Mouse (Mus musculus) urinary bladder, adult 18-20 months (tissue): ENCODE measurements around the gene Gm12216.
"Not testable (repeated sequence)": the region's sequence is repeated elsewhere in the genome, so short reads cannot be mapped to it uniquely, and the experiment has no call there.

Experiments used
- DNase-seq, 2 experiments: peaks; one replicate each; pipeline ENCODE4 v3.0.0; 2022; ENCODE audit warnings: low spot score in 2 of 2, mixed read lengths in 2 of 2

The Gm12216 gene

GRCm38 (mm10) chr11:53858761-53859580, at the start of gene Gm12216:
Gm12216 (minus strand) TSS chr11:53859256.
- DNase-seq = peak in 1 of 2 experiments; percentile 45

DNA sequence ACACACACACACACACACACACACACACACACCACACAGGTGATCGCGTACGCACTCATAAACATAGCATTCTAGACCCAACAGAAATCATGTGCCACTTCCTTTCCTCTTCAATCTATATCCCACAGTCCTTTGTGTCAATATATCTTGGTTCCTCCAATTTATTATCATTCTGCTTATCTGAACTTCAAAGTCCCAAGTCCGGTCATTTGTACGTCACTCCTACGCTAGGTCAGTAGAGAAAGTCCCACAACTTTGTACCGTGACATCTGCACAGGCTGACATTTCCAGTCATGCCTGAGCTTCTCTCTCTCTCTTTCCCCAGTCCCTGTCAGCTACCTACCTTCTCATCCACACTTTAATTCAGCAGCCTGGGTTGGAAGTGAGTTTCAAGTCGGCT, 49.6 kb upstream of the Gm12216 start:
- no peak for DNase-seq

GRCm38 (mm10) chr11:53904534-53904925, 45.5 kb upstream of the Gm12216 start:
- no peak for DNase-seq

GRCm38 (mm10) chr11:53903781-53904533, 44.9 kb upstream of the Gm12216 start:
- DNase-seq = peak; percentile 50 to 74

GRCm38 (mm10) chr11:53902741-53903140, 43.7 kb upstream of the Gm12216 start:
- DNase-seq = no peak

GRCm38 (mm10) chr11:53900991-53901390, 41.9 kb upstream of the Gm12216 start:
- DNase-seq = no peak

GRCm38 (mm10) chr11:53899981-53900380, 40.9 kb upstream of the Gm12216 start:
- no peak for DNase-seq

- no peak for DNase-seq
Measured at GRCm38 (mm10) chr11:53899004-53899403, 39.9 kb upstream of the Gm12216 start.

- DNase-seq = no peak
Measured at GRCm38 (mm10) chr11:53896935-53897334, 37.9 kb upstream of the Gm12216 start.

GRCm38 (mm10) chr11:53893451-53893850, 34.4 kb upstream of the Gm12216 start:
- DNase-seq = no peak

DNA sequence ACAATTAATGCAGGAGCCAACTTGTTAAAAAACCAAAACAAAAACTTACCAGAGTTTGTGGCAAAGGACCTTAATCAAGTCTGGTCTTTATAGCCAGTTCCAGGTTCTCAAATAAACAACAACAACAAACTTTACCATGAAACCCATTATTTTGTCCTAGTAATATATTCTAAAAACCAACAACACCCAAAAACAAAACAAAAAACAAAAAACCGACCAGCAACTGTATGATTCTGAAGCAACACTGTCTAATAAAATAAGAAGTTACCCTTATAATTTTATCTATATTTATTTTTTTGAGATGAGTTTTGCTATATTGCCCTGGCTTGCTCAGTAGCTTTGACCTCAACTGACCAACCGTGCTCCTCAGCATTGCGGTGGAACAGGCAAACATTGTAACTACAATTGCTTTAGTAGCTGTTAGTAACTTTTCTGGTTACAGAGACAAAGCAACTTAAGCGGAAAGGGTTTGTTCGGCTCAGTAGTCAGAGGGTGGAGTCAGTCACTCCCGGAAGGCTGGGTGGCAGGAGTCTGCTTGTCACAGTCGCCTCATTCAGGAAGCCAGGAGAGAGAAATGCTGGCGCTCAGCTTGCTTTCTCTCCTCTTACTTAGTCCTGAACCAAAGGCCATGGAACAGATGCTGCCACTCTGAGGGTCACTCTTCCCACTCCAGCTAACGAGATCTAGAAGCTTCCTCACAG, 33.8 kb upstream of the Gm12216 start:
- no peak for DNase-seq

DNA sequence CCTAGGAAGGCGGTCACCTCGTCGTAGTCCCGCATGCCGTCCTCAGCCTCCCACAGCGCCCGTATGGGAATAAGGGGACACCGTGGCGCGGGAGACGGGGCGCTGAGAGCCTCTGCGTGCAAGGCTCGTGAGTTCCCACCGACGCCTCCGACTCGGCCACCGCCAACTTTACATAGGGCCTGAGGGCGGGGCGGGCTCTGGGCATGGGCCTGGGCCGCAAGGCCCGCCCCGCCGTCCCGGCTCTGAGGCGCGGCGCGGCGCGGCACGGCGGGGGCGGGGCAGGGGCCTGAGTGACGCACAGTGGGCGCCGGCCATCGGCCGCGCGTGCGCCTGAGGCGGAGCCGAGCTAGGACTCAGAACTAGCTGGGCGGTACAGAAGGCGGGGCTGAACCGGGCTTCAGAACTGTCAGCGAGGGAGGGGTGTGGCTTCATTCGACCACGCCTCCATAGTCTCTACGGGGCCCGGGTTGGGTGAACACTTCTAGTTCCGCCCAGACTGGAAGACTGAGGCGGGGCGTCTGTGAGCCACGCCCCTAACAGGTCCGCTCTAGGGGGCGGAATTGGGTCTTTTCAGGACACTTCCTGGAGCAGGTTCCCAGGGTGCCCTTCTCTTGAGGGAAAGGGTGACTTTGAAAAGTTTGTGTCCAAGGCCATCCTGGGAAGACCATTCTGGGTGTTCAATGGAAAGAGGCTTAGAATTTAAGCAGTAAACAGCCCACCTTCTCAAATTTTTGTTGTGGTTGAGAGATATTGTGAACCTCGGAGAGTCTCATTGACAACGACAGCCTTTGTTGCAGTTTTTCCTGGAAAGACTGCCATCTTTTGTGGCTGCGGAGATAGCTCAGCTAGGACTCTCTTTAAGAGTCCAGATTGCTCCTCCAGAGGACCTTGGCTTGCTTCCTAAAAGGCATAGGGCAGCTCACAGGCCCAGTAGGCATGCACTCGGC, 32.7 kb upstream of the Gm12216 start, which contains the start of gene Slc22a5:
TSS of gene Slc22a5 (minus strand) at position 156 of the 947 bp plus-strand sequence.
- peak; percentile 96 to 97 for DNase-seq

DNA sequence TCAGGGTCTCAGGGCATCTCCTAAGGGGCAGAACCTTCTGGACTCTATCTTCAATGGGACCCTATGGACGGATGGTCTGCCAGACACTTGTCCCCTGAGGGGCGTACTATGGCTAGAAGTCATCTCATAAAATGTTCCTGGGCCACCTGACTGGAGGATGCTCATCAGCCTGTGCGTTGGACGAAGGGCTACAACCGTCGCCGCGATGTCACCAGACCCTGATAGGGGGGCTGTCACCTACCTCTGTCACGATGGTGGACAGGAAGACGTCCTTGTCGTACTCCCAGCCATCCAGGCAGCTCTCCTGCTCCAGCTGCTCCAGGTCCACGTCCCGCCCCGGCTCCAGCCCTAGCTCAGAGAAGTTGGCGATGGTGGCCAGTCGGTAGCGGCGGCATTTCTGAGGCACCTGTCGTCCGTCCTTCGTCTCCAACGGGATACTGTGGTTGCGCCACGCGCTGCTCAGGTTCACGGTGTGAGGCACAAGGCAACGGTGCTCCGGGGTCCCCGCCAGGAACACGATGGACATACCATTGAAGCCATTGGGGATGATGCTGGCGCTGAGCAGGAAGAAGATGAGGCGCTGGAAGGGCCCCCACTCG, 31.9 kb upstream of the Gm12216 start:
- DNase-seq = peak in 1 of 2 experiments; percentile 56

DNA sequence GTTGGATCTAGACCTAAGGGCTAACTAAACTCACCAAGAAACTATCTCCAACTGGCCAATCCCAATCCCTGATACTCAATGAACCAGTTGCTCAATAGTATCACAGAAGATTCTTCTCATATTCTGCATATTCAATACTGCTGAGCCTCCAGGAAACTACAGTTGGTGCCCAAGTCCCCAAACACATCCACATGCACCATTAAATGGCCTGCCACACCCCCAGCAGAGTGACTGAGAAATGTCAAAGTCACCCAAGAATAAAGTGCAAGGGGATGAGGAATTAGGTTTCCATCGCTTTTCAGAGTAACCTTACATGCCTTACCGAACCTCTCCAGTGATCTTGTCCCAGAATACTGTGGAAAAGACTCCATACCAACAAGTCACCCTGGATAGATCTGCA, 31.2 kb upstream of the Gm12216 start:
- no peak for DNase-seq

- DNase-seq = no peak
Measured at GRCm38 (mm10) chr11:53889091-53889645, 30.1 kb upstream of the Gm12216 start.

DNA sequence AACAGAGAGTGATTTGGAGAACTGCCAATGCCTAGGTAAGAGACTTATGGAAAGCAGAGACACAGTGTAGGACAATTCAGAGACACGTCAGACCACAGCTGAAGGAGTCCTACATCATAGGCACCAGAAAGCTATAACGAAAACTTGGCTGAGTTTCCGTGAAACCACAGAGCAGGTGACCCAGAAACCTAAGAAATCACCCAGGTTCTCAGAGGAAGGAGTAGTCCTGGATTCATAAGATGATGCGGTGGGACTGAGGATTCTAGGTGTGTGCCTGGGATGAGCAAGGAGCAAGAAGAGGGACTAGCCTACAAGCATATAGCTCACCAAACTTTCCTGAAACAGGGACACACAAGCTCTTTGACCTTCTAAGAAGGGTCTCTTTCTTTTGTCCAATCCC, 29.2 kb upstream of the Gm12216 start:
- DNase-seq = no peak

DNA sequence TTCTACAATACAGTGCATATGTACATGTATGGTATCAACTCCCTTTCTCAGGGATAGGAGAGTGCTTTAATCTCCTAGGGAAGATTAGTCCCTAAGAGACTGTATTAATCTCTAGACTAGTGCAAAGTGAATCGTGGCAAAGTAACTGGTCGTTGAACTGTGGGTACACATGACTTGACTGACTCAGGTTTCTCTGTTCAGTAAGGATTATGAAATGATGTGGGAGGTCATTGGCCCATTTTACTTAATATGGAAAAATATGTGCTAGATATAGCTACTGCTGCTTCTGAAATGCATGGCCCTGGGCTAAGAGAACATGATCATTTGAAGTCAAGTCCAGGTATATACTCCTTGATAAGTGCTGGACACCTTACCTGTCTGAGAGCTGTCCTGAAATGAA, 24.2 kb upstream of the Gm12216 start:
- DNase-seq = no peak

DNA sequence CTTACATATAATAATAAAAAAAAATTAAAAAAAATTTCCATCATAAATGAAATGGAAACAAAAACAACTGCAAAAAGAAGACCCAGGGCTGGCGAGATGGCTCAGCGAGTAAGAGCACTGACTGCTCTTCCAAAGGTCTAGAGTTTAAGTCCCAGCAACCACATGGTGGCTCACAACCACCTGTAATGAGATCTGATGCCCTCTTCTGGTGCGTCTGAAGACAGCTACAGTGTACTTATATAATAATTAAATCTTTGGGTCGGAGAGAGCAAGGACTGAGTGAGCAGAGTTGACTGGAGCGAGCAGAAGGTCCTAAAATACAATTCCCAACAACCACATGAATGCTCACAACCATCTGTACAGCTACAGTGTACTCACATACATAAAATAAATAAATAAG, 19.0 kb upstream of the Gm12216 start:
- not testable (repeated sequence) for DNase-seq

GRCm38 (mm10) chr11:53876488-53876887, 17.4 kb upstream of the Gm12216 start:
- no peak for DNase-seq

- no peak for DNase-seq
Measured at GRCm38 (mm10) chr11:53874706-53875105, 15.7 kb upstream of the Gm12216 start.
